Comparison of ENCODE assay signal across 8 mouse cellular contexts in the genomic region with DNA sequence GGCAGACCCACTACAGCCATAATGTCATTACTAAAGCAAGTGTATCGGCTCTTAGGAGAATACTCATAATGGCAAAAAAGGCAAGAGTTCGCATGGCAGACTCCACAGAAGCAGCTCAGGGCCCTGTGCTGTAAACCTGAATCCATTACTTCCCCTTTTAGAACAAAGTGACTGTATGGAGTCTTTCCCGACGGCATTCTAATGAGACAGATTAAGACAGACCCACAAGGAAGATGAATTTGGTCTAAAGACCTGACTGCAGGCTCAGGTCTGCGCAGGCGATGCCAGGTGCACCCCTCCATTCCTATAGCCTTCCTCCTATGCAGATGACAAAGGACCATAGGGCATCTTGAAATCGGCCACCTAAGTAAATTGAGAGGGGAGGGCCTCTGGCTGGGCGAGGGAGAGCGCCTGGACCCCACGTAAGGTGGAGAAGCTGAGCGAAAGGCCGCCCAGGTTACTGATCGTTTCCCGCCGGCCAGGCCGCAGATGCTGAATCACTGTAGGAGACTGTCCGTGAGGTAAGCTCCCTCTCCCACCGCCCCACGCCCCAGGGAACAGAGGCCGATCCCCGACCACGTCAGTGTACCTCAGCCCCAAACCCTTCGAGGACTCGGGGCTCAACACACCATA. TPM values are rescaled to one million over a fixed set of nuclear protein-coding genes. Genes with fewer than 3 reads are reported as not detected.
DNase-seq lines count a peak whose midpoint lies in the region; ATAC-seq and TF ChIP-seq lines count a peak whose summit lies in the region.

No protein-coding gene starts in this region.

- peak overlapping the region; percentile 86 for H3K9ac ChIP-seq in limb, embryonic 13.5 days

- no peak for TF ChIP-seq CTCF in testis, adult 2 months (IDR thresholded peaks at IDR 0.05; ENCODE audit: control insufficient read depth, insufficient read depth, insufficient replicate concordance, low read depth, low read length)
- no peak for TF ChIP-seq CTCF in embryonic fibroblast, embryonic 13.5 days (IDR thresholded peaks at IDR 0.05; ENCODE audit: borderline replicate concordance, insufficient read depth, low read length)
- TF ChIP-seq CTCF in olfactory bulb, adult 2 months (IDR thresholded peaks at IDR 0.05; ENCODE audit: insufficient read depth, low read depth, low read length) = no peak

- TF ChIP-seq POLR2A in testis, adult 2 months (IDR thresholded peaks at IDR 0.05; ENCODE audit: control insufficient read depth, low read depth, low read length) = no peak
- TF ChIP-seq POLR2A in embryonic fibroblast, embryonic 13.5 days (IDR thresholded peaks at IDR 0.05; ENCODE audit: low read depth, low read length) = no peak
- no peak for TF ChIP-seq POLR2A in olfactory bulb, adult 2 months (IDR thresholded peaks at IDR 0.05; ENCODE audit: insufficient read depth, low read depth, low read length)

- H3K4me2 ChIP-seq in limb, embryonic 13.5 days (replicated peaks) = peak overlapping the region; percentile 93

- 1% methylated on average over 24 of the region's 24 CpGs for WGBS in limb, embryonic 13.5 days
- under 1% methylated on average over 24 of the region's 24 CpGs for WGBS in olfactory bulb, adult 2 months

- no peaks in the 10 kb centered on the region for H3K9me3 ChIP-seq in limb, embryonic 13.5 days

- peak overlapping the region; percentile 73 for H3K27ac ChIP-seq in testis, adult 2 months (ENCODE audit: control insufficient read depth, insufficient read depth, low read depth, low read length)
- H3K27ac ChIP-seq in embryonic fibroblast, embryonic 13.5 days (ENCODE audit: insufficient read depth, low read length) = no peak overlapping the region
- 0 out of 2 replicates have a peak overlapping the region, but pooled peaks have one; percentile 11 for H3K27ac ChIP-seq in limb, embryonic 13.5 days
- peak overlapping the region; percentile 38; the same call in 1 of the 2 replicates for H3K27ac ChIP-seq in olfactory bulb, adult 2 months (ENCODE audit: insufficient read depth, low read depth, low read length)

- no peaks in the 10 kb centered on the region for H3K27me3 ChIP-seq in testis, adult 2 months (ENCODE audit: control insufficient read depth, insufficient read depth, low read length)
- H3K27me3 ChIP-seq in limb, embryonic 13.5 days = no peaks in the 10 kb centered on the region

- H3K4me3 ChIP-seq in testis, adult 2 months (ENCODE audit: control insufficient read depth, low read depth, low read length) = peak overlapping the region; percentile 98
- H3K4me3 ChIP-seq in embryonic fibroblast, embryonic 13.5 days (ENCODE audit: insufficient read depth, low read length) = peak overlapping the region; percentile 78
- peak overlapping the region; percentile 71 for H3K4me3 ChIP-seq in limb, embryonic 13.5 days
- H3K4me3 ChIP-seq in olfactory bulb, adult 2 months (ENCODE audit: insufficient read depth, low read depth, low read length) = peak overlapping the region; percentile 86

- H3K36me3 ChIP-seq in testis, adult 2 months (ENCODE audit: control insufficient read depth, insufficient read depth, low read length) = peaks cover 2% of the 10 kb centered on the region; the same call in 1 of the 2 replicates
- H3K36me3 ChIP-seq in limb, embryonic 13.5 days = peaks cover 33% of the 10 kb centered on the region

- H3K4me1 ChIP-seq in testis, adult 2 months (ENCODE audit: control insufficient read depth, insufficient read depth, low read length) = no peaks in the 10 kb centered on the region; the same call in 1 of the 2 replicates
- peaks cover 2% of the 10 kb centered on the region; the same call in 1 of the 2 replicates for H3K4me1 ChIP-seq in embryonic fibroblast, embryonic 13.5 days (ENCODE audit: control insufficient read depth, insufficient read depth, low read length)
- H3K4me1 ChIP-seq in limb, embryonic 13.5 days = peaks cover 13% of the 10 kb centered on the region
- no peaks in the 10 kb centered on the region for H3K4me1 ChIP-seq in olfactory bulb, adult 2 months (ENCODE audit: control insufficient read depth, insufficient read depth, low read length)

- no peak; the same call in 1 of the 2 replicates for ATAC-seq in limb, embryonic 13.5 days (ENCODE audit: low FRiP score, low read depth)

- DNase-seq in testis, postnatal 10 days (ENCODE audit: low spot score) = no peak
- no peak for DNase-seq in left cerebral cortex, adult 9 months (ENCODE audit: low spot score in 2 of 2)
- DNase-seq in urinary bladder, adult 18-20 months (ENCODE audit: low spot score in 2 of 2) = no peak
- DNase-seq in gastrocnemius, postnatal 4 days (ENCODE audit: low spot score in 2 of 2) = no peak

RNA-seq across cellular contexts. Expression of gene Psma1, which starts 0.4 kb away (rescaled TPM):
- polyA plus RNA-seq in testis, adult 2 months (2012; rRNA removed) = 36.4 and 45.2 TPM in 2 replicates
- polyA plus RNA-seq in embryonic fibroblast, embryonic 13.5 days (2011; ENCODE audit: insufficient read length, low read depth, missing spikeins) = 151 and 168 TPM in 2 replicates
- 408 and 411 TPM in 2 replicates for polyA plus RNA-seq in limb, embryonic 13.5 days (2015; fragmentation: Nextera tagmentation; extraction: Ambion mirVana)
- polyA plus RNA-seq in olfactory bulb, adult 2 months (2012; ENCODE audit: insufficient read depth, insufficient read length, low replicate concordance, missing spikeins) = not detected in 2 replicates
- total RNA-seq in gastrocnemius, postnatal 4 days (2021) = 100 to 1,000 TPM; 120 to 126 TPM

RNA-seq across cellular contexts. Expression of gene Copb1, which starts 21.0 kb away (rescaled TPM):
- 22.9 and 26.6 TPM in 2 replicates for polyA plus RNA-seq in testis, adult 2 months (2012; rRNA removed)
- 179 and 202 TPM in 2 replicates for polyA plus RNA-seq in embryonic fibroblast, embryonic 13.5 days (2011; ENCODE audit: insufficient read length, low read depth, missing spikeins)
- polyA plus RNA-seq in limb, embryonic 13.5 days (2015; fragmentation: Nextera tagmentation; extraction: Ambion mirVana) = 136 and 143 TPM in 2 replicates
- not detected in 2 replicates for polyA plus RNA-seq in olfactory bulb, adult 2 months (2012; ENCODE audit: insufficient read depth, insufficient read length, low replicate concordance, missing spikeins)
- 10 to 100 TPM; 69.5 to 79.5 TPM for total RNA-seq in gastrocnemius, postnatal 4 days (2021)
